Mouse (Mus musculus) layer of hippocampus, postnatal 14 days (tissue): ENCODE measurements at regions not wholly inside any gene's neighbourhood (a gene's known extent, or its start where the extent isn't known, plus 50 kb on each side); places are given as distances from the start of the nearest gene placed in this dataset.
A peak's percentile ranks its signal among the peaks of the same experiment; 100 is the strongest.

Experiments
- DNase-seq, 2 experiments: peaks; one replicate each; pipeline ENCODE4 v3.0.0; 2021 to 2022; ENCODE audit warnings: low spot score in 2 of 2, mixed read lengths in 1 of 2

GRCm38 (mm10) chr13:93243076-93243475 lies 50.9 kb upstream of the Tent2 start:
- peak; percentile 72 to 75 for DNase-seq

- DNase-seq = no peak
Observed at GRCm38 (mm10) chr13:93248711-93249110, 50.7 kb upstream of the Homer1 start.
